Mouse (Mus musculus) CD8-positive naive resting alpha-beta T cell, adult 2 months (primary cell): ENCODE measurements around the gene Stk10.

Source experiments
- DNase-seq, 2 experiments: peaks; one replicate each; pipeline ENCODE4 v3.0.0; 2022; ENCODE audit warnings: low read depth in 2 of 2, low spot score in 2 of 2

Stk10 gene

DNA sequence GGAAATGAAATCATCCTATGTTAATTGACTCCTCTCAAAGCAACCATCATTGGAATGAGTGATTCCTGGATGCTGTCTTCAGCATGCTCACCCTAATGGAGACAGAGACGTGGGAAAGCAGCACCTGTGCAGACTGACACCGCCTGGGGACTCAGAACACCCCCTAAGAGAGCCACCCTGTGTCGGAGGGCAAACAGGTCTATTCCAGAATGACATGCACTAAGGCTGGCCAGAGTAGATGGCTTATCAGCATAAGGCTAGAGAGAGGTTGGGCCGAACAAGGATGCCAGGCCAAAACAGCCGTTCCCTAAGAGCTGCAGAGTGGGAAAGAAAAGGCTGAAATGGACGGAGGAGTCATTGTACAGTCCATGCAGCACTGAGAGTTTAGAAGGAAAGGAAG, 93.0 kb downstream of the Stk10 start:
- DNase-seq = no peak

GRCm38 (mm10) chr11:32627900-32628299, 94.8 kb downstream of the Stk10 start:
- no peak for DNase-seq

GRCm38 (mm10) chr11:32629713-32630211, 96.7 kb downstream of the Stk10 start:
- DNase-seq = no peak

DNA sequence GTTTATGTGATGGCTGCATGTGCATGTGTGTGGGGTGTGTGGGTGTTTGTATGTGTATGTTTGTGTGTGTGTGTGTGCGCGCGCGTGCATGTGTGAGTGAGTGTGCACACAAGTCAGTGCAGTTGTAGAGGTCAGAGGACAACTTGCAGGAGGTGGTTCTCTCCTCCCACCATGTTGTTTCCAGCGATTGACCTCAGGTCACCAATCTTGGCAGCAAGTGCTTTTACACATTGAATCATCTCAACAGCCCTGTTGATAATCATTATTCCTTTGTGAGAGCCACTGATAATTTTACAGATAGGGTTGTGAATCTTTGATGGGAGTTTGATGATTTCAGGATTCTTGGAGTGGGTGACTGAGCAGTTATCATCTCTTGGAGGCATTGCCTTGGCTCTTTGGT, 99.6 kb downstream of the Stk10 start:
- DNase-seq = no peak

GRCm38 (mm10) chr11:32633542-32633941, 100.4 kb downstream of the Stk10 start:
- DNase-seq = no peak

GRCm38 (mm10) chr11:32634143-32634542, 101.0 kb downstream of the Stk10 start:
- DNase-seq = no peak

DNA sequence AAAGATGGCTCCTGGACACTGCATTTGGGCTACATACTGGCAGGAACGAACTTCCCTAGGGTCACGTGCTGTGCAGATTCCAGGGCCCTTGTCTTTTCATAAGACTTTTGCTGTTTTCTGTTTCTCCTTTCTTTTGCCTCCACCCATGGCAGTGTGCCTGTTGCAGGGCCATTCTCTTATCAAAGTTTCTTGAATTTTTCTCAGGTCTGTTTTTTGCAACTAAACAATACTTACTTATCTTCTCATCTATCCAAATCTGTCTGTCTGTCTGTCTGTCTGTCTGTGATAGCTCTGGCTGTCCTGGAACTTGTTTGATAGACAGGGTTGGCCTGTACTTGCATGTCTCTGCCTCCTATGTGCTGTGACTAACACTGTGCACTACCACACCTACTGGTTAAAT, 101.7 kb downstream of the Stk10 start:
- no peak for DNase-seq

GRCm38 (mm10) chr11:32636275-32636674, 103.2 kb downstream of the Stk10 start:
- DNase-seq = no peak

GRCm38 (mm10) chr11:32638521-32639255, 105.6 kb downstream of the Stk10 start:
- no peak for DNase-seq

DNA sequence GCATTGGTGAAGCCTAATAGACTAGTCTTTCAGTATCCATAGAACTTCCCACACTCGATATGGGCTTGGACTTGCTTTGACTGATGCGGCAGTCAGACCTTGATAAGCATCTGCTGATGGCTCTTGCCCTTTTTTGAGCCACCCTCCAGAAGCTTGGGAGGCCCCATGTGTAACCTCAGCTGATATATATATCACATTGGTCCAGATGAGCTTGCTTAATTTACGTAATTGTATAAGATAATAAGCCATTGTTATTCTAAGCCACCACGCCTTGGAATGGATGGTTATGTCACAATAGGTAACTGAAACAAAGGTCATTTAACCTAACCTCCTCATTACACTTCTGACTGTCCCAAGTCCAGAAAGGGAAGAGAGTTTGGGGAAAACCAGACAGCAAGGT, 107.5 kb downstream of the Stk10 start:
- no peak for DNase-seq

GRCm38 (mm10) chr11:32642249-32642876, 109.3 kb downstream of the Stk10 start, which contains the start of gene Fbxw11:
Fbxw11 (plus strand) TSS chr11:32642724.
- DNase-seq = peak; percentile 88 to 89

DNA sequence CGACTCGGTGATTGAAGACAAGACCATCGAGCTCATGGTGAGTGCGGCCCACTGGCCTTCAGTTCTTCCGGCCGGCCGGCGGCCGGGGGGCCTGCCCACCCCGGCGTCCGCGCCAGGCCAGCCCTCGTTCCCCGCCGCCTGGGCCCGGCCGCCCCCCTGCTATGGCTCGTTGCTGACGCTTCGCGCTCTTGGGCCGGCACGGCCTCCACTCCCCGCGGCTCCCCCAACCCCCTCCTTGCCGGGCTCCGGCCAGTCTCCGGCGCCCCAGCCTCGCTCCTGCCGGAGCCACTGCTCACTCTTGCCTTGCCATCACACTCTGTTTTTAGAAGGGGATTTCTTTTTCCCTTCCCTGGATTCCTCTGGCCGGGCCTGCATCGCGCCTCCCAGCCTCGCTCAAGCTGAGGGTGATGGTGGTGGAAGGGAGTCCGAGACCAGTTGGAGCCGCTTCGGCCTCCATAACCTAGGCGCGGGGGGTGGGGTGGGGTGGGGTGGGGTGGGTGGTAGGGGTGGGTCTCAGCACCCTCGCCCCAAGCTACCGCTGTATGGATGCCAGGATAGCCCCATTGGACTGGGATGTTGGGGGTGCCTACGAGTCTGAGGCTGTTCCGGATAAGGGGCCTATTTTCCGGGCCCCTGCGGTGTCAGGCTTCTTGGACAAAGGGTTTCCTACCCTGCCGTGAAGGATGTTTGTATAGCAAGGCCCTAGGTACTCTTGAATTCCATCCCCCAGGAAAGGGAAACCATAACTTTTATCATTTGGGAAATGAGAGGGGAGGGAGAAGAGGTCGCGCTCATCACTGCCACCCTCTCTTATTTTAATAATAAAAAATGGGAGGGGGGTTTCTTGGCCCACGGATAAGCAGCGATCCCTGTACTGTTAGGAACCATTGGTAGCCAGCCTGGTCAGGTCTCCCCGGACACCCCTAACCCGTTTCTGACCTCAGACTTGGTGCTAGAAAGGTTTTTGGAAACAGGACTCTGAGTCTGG, 110.1 kb downstream of the Stk10 start:
- DNase-seq = no peak

- no peak for DNase-seq
These were observed 110.9 kb downstream of the Stk10 start for GRCm38 (mm10) chr11:32644010-32644409.

DNA sequence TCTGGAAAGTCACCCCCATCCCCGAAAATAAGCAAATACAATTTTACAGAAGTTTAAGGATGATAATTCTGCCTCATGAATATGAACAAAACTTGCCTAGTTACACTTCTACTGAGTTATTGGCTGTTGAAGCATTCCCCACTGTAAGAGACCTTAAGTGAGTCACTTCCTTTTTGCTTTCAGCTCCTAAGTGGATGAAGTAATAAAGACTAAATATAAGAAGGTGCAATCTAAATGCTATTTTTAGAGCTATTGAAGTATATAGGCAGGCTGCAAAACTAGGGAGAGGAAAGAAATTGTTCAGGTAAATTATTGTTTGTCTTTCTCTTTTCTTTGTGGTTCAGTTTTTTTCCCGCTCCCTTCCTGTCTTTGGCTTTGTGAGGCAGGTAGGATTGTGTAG, 114.2 kb downstream of the Stk10 start:
- DNase-seq = no peak

- DNase-seq = no peak
These were observed 117.2 kb downstream of the Stk10 start for GRCm38 (mm10) chr11:32650236-32650749.

DNA sequence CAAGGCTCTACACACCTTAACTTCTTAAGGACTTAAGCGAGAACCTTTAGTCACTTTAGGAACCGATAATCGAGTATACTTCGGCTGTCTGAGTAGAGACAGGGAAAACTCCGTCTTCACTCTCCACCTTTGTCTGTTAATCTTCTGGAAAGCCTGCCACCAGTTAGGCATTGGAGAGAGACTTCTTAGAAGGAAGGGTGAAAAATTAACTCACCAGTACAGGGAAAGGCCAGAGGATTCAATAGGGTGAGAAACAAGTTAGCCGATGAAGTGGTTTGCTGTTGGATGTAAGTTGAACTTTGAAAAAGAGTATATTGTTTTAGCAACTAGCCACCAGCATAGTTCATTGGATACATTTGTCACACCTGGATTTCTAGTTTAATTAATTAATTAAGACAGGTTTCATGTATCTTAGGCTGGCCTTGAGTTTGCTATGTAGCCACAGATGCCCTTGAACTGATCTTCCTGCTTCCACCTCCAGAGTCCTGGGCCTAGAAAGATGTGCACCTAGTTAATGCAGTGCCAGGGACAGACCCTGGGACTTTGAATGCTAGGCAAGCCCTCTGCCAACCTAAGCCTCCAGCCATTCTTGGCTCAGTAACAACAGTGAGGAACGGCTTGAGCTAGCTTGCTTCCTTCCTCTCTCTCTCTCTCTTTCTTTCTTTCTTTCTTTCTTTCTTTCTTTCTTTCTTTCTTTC, 117.9 kb downstream of the Stk10 start:
- DNase-seq = no peak

DNA sequence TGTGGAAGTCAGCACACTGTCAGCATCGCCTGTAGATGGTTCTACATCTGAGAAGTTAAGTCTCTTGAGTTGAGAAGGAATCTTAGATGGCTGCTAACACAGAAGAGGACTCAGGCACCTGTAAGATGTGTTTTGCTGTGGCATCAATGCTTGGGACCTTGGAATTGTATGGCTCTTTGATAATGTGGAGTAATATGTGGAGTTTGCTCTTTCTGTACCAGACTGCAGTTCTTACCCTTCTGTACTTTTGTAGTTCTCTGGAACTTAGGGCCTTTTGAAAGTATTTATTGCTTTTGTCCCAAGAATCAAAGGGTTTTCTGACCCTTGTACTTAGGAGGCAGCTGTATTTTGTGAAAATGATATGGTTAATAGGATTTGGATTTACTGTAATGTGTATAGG, 118.6 kb downstream of the Stk10 start:
- DNase-seq = no peak

GRCm38 (mm10) chr11:32662082-32662656, 129.1 kb downstream of the Stk10 start:
- no peak for DNase-seq

GRCm38 (mm10) chr11:32665639-32666038, 132.5 kb downstream of the Stk10 start:
- no peak for DNase-seq

- DNase-seq = no peak
These were observed 133.9 kb downstream of the Stk10 start for GRCm38 (mm10) chr11:32666983-32667382.
